Mouse (Mus musculus): ENCODE results near the gene Abca9.

The Abca9 gene

GRCm38 (mm10) chr11:110060127-110060526 lies 107.9 kb downstream of the Abca9 start:
- WGBS = 72% methylated on average over 2 of the region's 2 CpGs

- 86% methylated on average over 3 of the region's 3 CpGs for whole genome bisulfite sequencing
Observed at GRCm38 (mm10) chr11:110053681-110054080, 114.3 kb downstream of the Abca9 start.

Data from cerebral cortex, adult 2 months (tissue).